Mouse (Mus musculus): Measurements from ENCODE around the gene Gps1. TPM values are rescaled to one million over a fixed set of nuclear protein-coding genes. Genes with fewer than 3 reads are reported as not detected.

Gene Gps1
- total RNA-seq, 2 experiments from 2014 or later: 103 to 107 TPM

Other genes starting within 250 kb of the Gps1 start
- 60.4 and 62.7 TPM in 2 replicates for gene Mcrip1, start 234.5 kb upstream of the Gps1 start, total RNA-seq (2014; fragmentation: Nextera tagmentation)
- gene Mcrip1, start 234.5 kb upstream of the Gps1 start, total RNA-seq (2017): 18.5 and 18.8 TPM in 2 replicates
- not detected in 2 replicates for gene Ppp1r27, start 233.1 kb upstream of the Gps1 start, total RNA-seq (2014; fragmentation: Nextera tagmentation)
- not detected in 2 replicates for gene Ppp1r27, start 233.1 kb upstream of the Gps1 start, total RNA-seq (2017)
- 236 and 270 TPM in 2 replicates for gene P4hb, start 211.0 kb upstream of the Gps1 start, total RNA-seq (2014; fragmentation: Nextera tagmentation)
- gene P4hb, start 211.0 kb upstream of the Gps1 start, total RNA-seq (2017): 334 and 373 TPM in 2 replicates
- 248 and 334 TPM in 2 replicates for gene Arhgdia, start 202.6 kb upstream of the Gps1 start, total RNA-seq (2014; fragmentation: Nextera tagmentation)
- gene Arhgdia, start 202.6 kb upstream of the Gps1 start, total RNA-seq (2017): 96.3 and 154 TPM in 2 replicates
- 157 and 232 TPM in 2 replicates for gene Alyref, start 185.9 kb upstream of the Gps1 start, total RNA-seq (2014; fragmentation: Nextera tagmentation)
- 208 and 278 TPM in 2 replicates for gene Alyref, start 185.9 kb upstream of the Gps1 start, total RNA-seq (2017)
- 84.0 and 110 TPM in 2 replicates for gene Anapc11, start 185.9 kb upstream of the Gps1 start, total RNA-seq (2014; fragmentation: Nextera tagmentation)
- gene Anapc11, start 185.9 kb upstream of the Gps1 start, total RNA-seq (2017): 21.9 and 27.6 TPM in 2 replicates
- gene Npb, start 175.8 kb upstream of the Gps1 start, total RNA-seq (2014; fragmentation: Nextera tagmentation): 3.3 TPM in 1 of 2 replicates, not detected in the other
- gene Npb, start 175.8 kb upstream of the Gps1 start, total RNA-seq (2017): not detected in 2 replicates
- gene Pcyt2, start 166.3 kb upstream of the Gps1 start, total RNA-seq (2014; fragmentation: Nextera tagmentation): 74.6 and 87.3 TPM in 2 replicates
- 28.5 and 29.6 TPM in 2 replicates for gene Pcyt2, start 166.3 kb upstream of the Gps1 start, total RNA-seq (2017)
- gene Sirt7, start 159.0 kb upstream of the Gps1 start, total RNA-seq (2014; fragmentation: Nextera tagmentation): 62.8 and 79.3 TPM in 2 replicates
- gene Sirt7, start 159.0 kb upstream of the Gps1 start, total RNA-seq (2017): 39.8 and 48.3 TPM in 2 replicates
- gene Mafg, start 150.7 kb upstream of the Gps1 start, total RNA-seq (2014; fragmentation: Nextera tagmentation): 26.0 and 31.6 TPM in 2 replicates
- gene Mafg, start 150.7 kb upstream of the Gps1 start, total RNA-seq (2017): 11.7 and 12.2 TPM in 2 replicates
- gene Pycr1, start 140.5 kb upstream of the Gps1 start, total RNA-seq (2014; fragmentation: Nextera tagmentation): 0.13 and 1.1 TPM in 2 replicates
- gene Pycr1, start 140.5 kb upstream of the Gps1 start, total RNA-seq (2017): 1.5 TPM in 1 of 2 replicates, not detected in the other
- gene Myadml2, start 136.1 kb upstream of the Gps1 start, total RNA-seq (2014; fragmentation: Nextera tagmentation): 6.3 TPM in 1 of 2 replicates, not detected in the other
- not detected in 2 replicates for gene Myadml2, start 136.1 kb upstream of the Gps1 start, total RNA-seq (2017)
- gene Notum, start 123.1 kb upstream of the Gps1 start, total RNA-seq (2014; fragmentation: Nextera tagmentation): not detected in 2 replicates
- not detected in 2 replicates for gene Notum, start 123.1 kb upstream of the Gps1 start, total RNA-seq (2017)
- gene Aspscr1, start 111.3 kb upstream of the Gps1 start, total RNA-seq (2014; fragmentation: Nextera tagmentation): 79.5 and 108 TPM in 2 replicates
- 15.5 and 52.7 TPM in 2 replicates for gene Aspscr1, start 111.3 kb upstream of the Gps1 start, total RNA-seq (2017)
- gene Cenpx, start 70.5 kb upstream of the Gps1 start, total RNA-seq (2014; fragmentation: Nextera tagmentation): 132 and 157 TPM in 2 replicates
- gene Cenpx, start 70.5 kb upstream of the Gps1 start, total RNA-seq (2017): 95.0 and 99.4 TPM in 2 replicates
- 25.3 and 34.4 TPM in 2 replicates for gene Lrrc45, start 70.3 kb upstream of the Gps1 start, total RNA-seq (2014; fragmentation: Nextera tagmentation)
- 37.0 and 38.1 TPM in 2 replicates for gene Lrrc45, start 70.3 kb upstream of the Gps1 start, total RNA-seq (2017)
- gene Rac3, start 62.8 kb upstream of the Gps1 start, total RNA-seq (2014; fragmentation: Nextera tagmentation): 1.6 and 2.9 TPM in 2 replicates
- gene Rac3, start 62.8 kb upstream of the Gps1 start, total RNA-seq (2017): not detected in 2 replicates
- gene Dcxr, start 57.0 kb upstream of the Gps1 start, total RNA-seq (2014; fragmentation: Nextera tagmentation): 12.7 and 14.9 TPM in 2 replicates
- 6.2 and 10.2 TPM in 2 replicates for gene Dcxr, start 57.0 kb upstream of the Gps1 start, total RNA-seq (2017)
- not detected in 2 replicates for gene Cbr2, start 52.2 kb upstream of the Gps1 start, total RNA-seq (2014; fragmentation: Nextera tagmentation)
- not detected in 2 replicates for gene Cbr2, start 52.2 kb upstream of the Gps1 start, total RNA-seq (2017)
- 2.5 and 12.0 TPM in 2 replicates for gene Hmga1b, start 21.5 kb upstream of the Gps1 start, total RNA-seq (2014; fragmentation: Nextera tagmentation)
- gene Hmga1b, start 21.5 kb upstream of the Gps1 start, total RNA-seq (2017): 8.7 and 10.9 TPM in 2 replicates
- 43.1 and 47.2 TPM in 2 replicates for gene Rfng, start 65 bp upstream of the Gps1 start, total RNA-seq (2014; fragmentation: Nextera tagmentation)
- 4.8 and 9.5 TPM in 2 replicates for gene Rfng, start 65 bp upstream of the Gps1 start, total RNA-seq (2017)
- 150 TPM in 2 replicates for gene Dus1l, start 12.1 kb downstream of the Gps1 start, total RNA-seq (2014; fragmentation: Nextera tagmentation)
- gene Dus1l, start 12.1 kb downstream of the Gps1 start, total RNA-seq (2017): 68.4 and 87.6 TPM in 2 replicates
- 92.0 and 92.3 TPM in 2 replicates for gene Fasn, start 40.3 kb downstream of the Gps1 start, total RNA-seq (2014; fragmentation: Nextera tagmentation)
- gene Fasn, start 40.3 kb downstream of the Gps1 start, total RNA-seq (2017): 27.2 and 34.0 TPM in 2 replicates
- 9.0 and 14.0 TPM in 2 replicates for gene Ccdc57, start 148.6 kb downstream of the Gps1 start, total RNA-seq (2014; fragmentation: Nextera tagmentation)
- gene Ccdc57, start 148.6 kb downstream of the Gps1 start, total RNA-seq (2017): 6.4 and 6.8 TPM in 2 replicates
- 0.15 and 1.9 TPM in 2 replicates for gene Slc16a3, start 164.2 kb downstream of the Gps1 start, total RNA-seq (2014; fragmentation: Nextera tagmentation)
- gene Slc16a3, start 164.2 kb downstream of the Gps1 start, total RNA-seq (2017): 2.1 and 3.2 TPM in 2 replicates
- gene Csnk1d, start 207.1 kb downstream of the Gps1 start, total RNA-seq (2014; fragmentation: Nextera tagmentation): 64.0 and 86.0 TPM in 2 replicates
- 109 and 132 TPM in 2 replicates for gene Csnk1d, start 207.1 kb downstream of the Gps1 start, total RNA-seq (2017)

Measured in megakaryocyte-erythroid progenitor cell, adult 5-6 weeks (primary cell).